Mouse (Mus musculus): ENCODE data around the gene Vmn2r58. TPM values are rescaled to one million over a fixed set of nuclear protein-coding genes. Genes with fewer than 3 reads are reported as not detected.

Vmn2r58 gene
- total RNA-seq (2023) = not detected in 2 replicates

GRCm38 (mm10) chr7:41872612-41873011 is at the start of gene Vmn2r58:
Gene Vmn2r58 (minus strand): TSS chr7:41872712.

Other genes starting within 250 kb of the Vmn2r58 start
- 4.0 and 4.2 TPM in 2 replicates for gene Zfp788, start 239.5 kb downstream of the Vmn2r58 start, total RNA-seq (2023)
- not detected in 2 replicates for gene Vmn2r59, start 186.3 kb upstream of the Vmn2r58 start, total RNA-seq (2023)
- 0.03 TPM in 1 of 2 replicates, not detected in the other for gene Vmn2r60, start 235.1 kb upstream of the Vmn2r58 start, total RNA-seq (2023)

Data from neutrophil, adult 65 days (primary cell).